ENCODE assay signal across 8 mouse cellular contexts in the genomic region with DNA sequence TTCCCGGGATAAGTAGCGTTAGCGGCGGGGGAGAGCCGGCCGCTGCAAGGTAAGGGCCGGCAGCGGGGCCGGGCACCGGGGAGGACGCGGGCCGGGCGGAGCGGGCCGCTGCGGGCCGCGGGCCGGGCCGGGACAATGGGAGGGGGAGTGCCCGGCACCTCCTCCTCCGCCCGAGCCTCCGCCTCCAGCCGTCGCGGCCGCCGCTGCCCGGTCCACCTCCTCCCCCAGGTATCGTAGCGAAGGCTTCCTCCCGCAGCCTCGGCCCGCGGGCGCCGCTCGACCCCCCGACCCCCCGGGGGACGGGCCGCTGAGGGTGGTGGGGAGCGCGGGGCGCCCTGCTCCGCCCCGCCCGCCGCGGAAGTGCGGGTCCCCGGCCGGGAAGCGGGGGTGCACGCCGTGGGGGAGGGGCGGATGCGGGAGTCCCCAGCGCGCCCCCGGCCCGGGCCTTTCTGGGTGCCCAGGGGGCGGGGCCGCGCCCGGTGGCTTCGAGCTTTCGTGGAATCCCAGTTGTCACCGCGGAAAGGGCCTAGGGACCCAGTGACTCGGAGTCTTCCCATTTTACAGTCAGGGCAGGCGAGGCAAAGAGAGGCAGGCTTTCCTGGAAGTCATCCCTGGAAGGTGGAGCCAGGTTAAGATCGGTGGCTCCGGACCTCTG. TPM values are rescaled to one million over a fixed set of nuclear protein-coding genes. Genes with fewer than 3 reads are reported as not detected.
DNase-seq lines count a peak whose midpoint lies in the region; ATAC-seq and TF ChIP-seq lines count a peak whose summit lies in the region.

No protein-coding gene starts in this region.

- DNase-seq in CD4-positive, CD25-positive, alpha-beta regulatory T cell, adult 2 months (ENCODE audit: low read depth, low spot score), result peak; percentile 77
- no peak for DNase-seq in embryonic facial prominence, embryonic 10.5 days (ENCODE audit: low spot score)
- DNase-seq in lung, postnatal 10 days, result peak; percentile 74
- DNase-seq in left cerebral cortex, adult 9 months (ENCODE audit: low spot score in 2 of 2), result no peak

- no peaks in the 10 kb centered on the region for H3K9me3 ChIP-seq in embryonic facial prominence, embryonic 10.5 days
- H3K9me3 ChIP-seq in heart, embryonic 11.5 days (replicated peaks; ENCODE audit: control insufficient read depth, low read length), result no peaks in the 10 kb centered on the region
- H3K9me3 ChIP-seq in kidney, embryonic 16.5 days (ENCODE audit: low read length), result no peaks in the 10 kb centered on the region

- peak overlapping the region; percentile 78 for H3K4me2 ChIP-seq in heart, embryonic 11.5 days
- H3K4me2 ChIP-seq in kidney, embryonic 16.5 days (replicated peaks; ENCODE audit: low read depth, low read length), result peak overlapping the region; percentile 64

- no peak for TF ChIP-seq POLR2A in small intestine, adult 2 months (IDR thresholded peaks at IDR 0.05; ENCODE audit: low read depth, low read length)

- H3K9ac ChIP-seq in heart, embryonic 11.5 days (ENCODE audit: low read depth, low read length), result peak overlapping the region; percentile 97
- peak overlapping the region; percentile 97 for H3K9ac ChIP-seq in kidney, embryonic 16.5 days (replicated peaks; ENCODE audit: low read length)

- no peaks in the 10 kb centered on the region for H3K27me3 ChIP-seq in embryonic facial prominence, embryonic 10.5 days (replicated peaks; ENCODE audit: low read depth, poor library complexity, severe bottlenecking)
- no peaks in the 10 kb centered on the region for H3K27me3 ChIP-seq in heart, embryonic 11.5 days (ENCODE audit: control insufficient read depth, insufficient read depth, low read length)
- H3K27me3 ChIP-seq in kidney, embryonic 16.5 days (ENCODE audit: insufficient read depth, low read length), result no peaks in the 10 kb centered on the region
- no peaks in the 10 kb centered on the region for H3K27me3 ChIP-seq in small intestine, adult 2 months (ENCODE audit: control insufficient read depth, insufficient read depth, low read length)

- peaks cover 49% of the 10 kb centered on the region for H3K4me1 ChIP-seq in embryonic facial prominence, embryonic 10.5 days
- H3K4me1 ChIP-seq in heart, embryonic 11.5 days (ENCODE audit: control insufficient read depth, insufficient read depth, low read length), result peaks cover 26% of the 10 kb centered on the region
- H3K4me1 ChIP-seq in kidney, embryonic 16.5 days (ENCODE audit: insufficient read depth, low read length), result peaks cover 36% of the 10 kb centered on the region
- H3K4me1 ChIP-seq in small intestine, adult 2 months (ENCODE audit: control insufficient read depth, insufficient read depth, insufficient read length, low read length), result peaks cover 34% of the 10 kb centered on the region; the same call in 1 of the 2 replicates

- ATAC-seq in activated CD4-positive, CD25-positive, alpha-beta regulatory T cell, adult 4 months, result peak; percentile 33
- ATAC-seq in heart, embryonic 11.5 days (replicated peaks; ENCODE audit: insufficient number of reproducible peaks, low FRiP score, low TSS enrichment), result peak; percentile 50
- peak; percentile 57 for ATAC-seq in kidney, embryonic 16.5 days (ENCODE audit: low FRiP score, low TSS enrichment)

- under 1% methylated on average over 76 of the region's 76 CpGs for WGBS in embryonic facial prominence, embryonic 10.5 days
- under 1% methylated on average over 42 of the region's 76 CpGs for whole genome bisulfite sequencing in heart, embryonic 11.5 days (ENCODE audit: insufficient replicate concordance)
- under 1% methylated on average over 46 of the region's 76 CpGs for WGBS in kidney, embryonic 16.5 days
- 2% methylated on average over 66 of the region's 76 CpGs for WGBS in small intestine, adult 2 months

- 0 out of 2 replicates have a peak, but pooled peaks cover 4% of the 10 kb centered on the region for H3K36me3 ChIP-seq in embryonic facial prominence, embryonic 10.5 days (replicated peaks)
- no peaks in the 10 kb centered on the region for H3K36me3 ChIP-seq in heart, embryonic 11.5 days (ENCODE audit: control insufficient read depth, insufficient read depth, low read length)
- H3K36me3 ChIP-seq in kidney, embryonic 16.5 days (ENCODE audit: insufficient read depth, low read length), result no peaks in the 10 kb centered on the region
- H3K36me3 ChIP-seq in small intestine, adult 2 months (ENCODE audit: control insufficient read depth, insufficient read depth, low read length), result no peaks in the 10 kb centered on the region

- H3K4me3 ChIP-seq in embryonic facial prominence, embryonic 10.5 days, result peak overlapping the region; percentile 93
- H3K4me3 ChIP-seq in heart, embryonic 11.5 days (ENCODE audit: low read depth, low read length), result peak overlapping the region; percentile 79
- peak overlapping the region; percentile 85 for H3K4me3 ChIP-seq in kidney, embryonic 16.5 days (ENCODE audit: low read length)
- H3K4me3 ChIP-seq in small intestine, adult 2 months (ENCODE audit: low read depth, low read length), result peak overlapping the region; percentile 97

- peak overlapping the region; percentile 100 for H3K27ac ChIP-seq in embryonic facial prominence, embryonic 10.5 days (replicated peaks)
- peak overlapping the region; percentile 99 for H3K27ac ChIP-seq in heart, embryonic 11.5 days (ENCODE audit: low read depth, low read length)
- H3K27ac ChIP-seq in kidney, embryonic 16.5 days (ENCODE audit: low read length), result peak overlapping the region; percentile 99
- peak overlapping the region; percentile 99 for H3K27ac ChIP-seq in small intestine, adult 2 months (ENCODE audit: insufficient read depth, low read depth, low read length)

- no peak for TF ChIP-seq CTCF in small intestine, adult 2 months (IDR thresholded peaks at IDR 0.05; ENCODE audit: extremely low read depth, insufficient read length, insufficient replicate concordance, low read depth, low read length)

RNA-seq across cellular contexts. Expression of gene Lpp, which starts 0.4 kb away (rescaled TPM):
- polyA plus RNA-seq in activated CD4-positive, CD25-positive, alpha-beta regulatory T cell, adult 4 months (2017; shearing (Covaris generic)), result 10 to 100 TPM; 15.5 to 16.8 TPM
- polyA plus RNA-seq in embryonic facial prominence, embryonic 10.5 days (2016; fragmentation: Nextera tagmentation; extraction: Ambion mirVana), result 41.8 and 43.5 TPM in 2 replicates
- polyA plus RNA-seq in heart, embryonic 11.5 days (2014; fragmentation: Nextera tagmentation; extraction: Ambion mirVana), result 52.5 and 59.2 TPM in 2 replicates
- polyA plus RNA-seq in kidney, embryonic 16.5 days (2015; fragmentation: Nextera tagmentation; extraction: Ambion mirVana), result 54.0 and 66.8 TPM in 2 replicates
- 14.2 and 23.6 TPM in 2 replicates for polyA plus RNA-seq in small intestine, adult 2 months (2012; rRNA removed)

Comparison
In these comparisons a context has a peak if more than half of its experiments do, and no peak if none do; other contexts are left out.
1. DNase-seq: peak in CD4-positive, CD25-positive, alpha-beta regulatory T cell, adult 2 months (single experiment) and lung, postnatal 10 days (single experiment); none in embryonic facial prominence, embryonic 10.5 days (single experiment) and left cerebral cortex, adult 9 months (0 of 2).
2. Peak in every context shown above with its lines, with median percentiles within 50 percentile points of each other: ATAC-seq, H3K27ac ChIP-seq and H3K4me3 ChIP-seq.